Mouse (Mus musculus) ES-E14 (cell line): ENCODE measurements around the gene Myo1b. TPM values are rescaled to one million over a fixed set of nuclear protein-coding genes. Genes with fewer than 3 reads are reported as not detected.

Experiments
- DNase-seq: peaks from one replicate; pipeline ENCODE4 v3.0.0-alpha.2; 2013; ENCODE audit warnings: low read depth, low spot score
- H3K27ac ChIP-seq: 2 replicates; pipeline ENCODE4 v1.5.1; 2012; ENCODE audit warnings: low read depth, mild to moderate bottlenecking, low read length, moderate library complexity, mixed read lengths; ENCODE audit not compliant: poor library complexity, insufficient read depth, severe bottlenecking
- H3K36me3 ChIP-seq: 2 replicates; pipeline ENCODE4 v1.6.1; 2012; ENCODE audit warnings: mild to moderate bottlenecking, low read length, moderate library complexity, mixed read lengths; ENCODE audit not compliant: control insufficient read depth, poor library complexity, insufficient read depth, severe bottlenecking
- H3K4me1 ChIP-seq, 2 experiments: fragments of 150-350 bp in 1 of 2; sonication (generic) in 1 of 2; 2 replicates each; pipeline ENCODE4 v1.6.1; 2012; ENCODE audit warnings: low read length in 2 of 2, mild to moderate bottlenecking in 1 of 2, mixed read lengths in 1 of 2; ENCODE audit not compliant: control insufficient read depth in 2 of 2, insufficient read depth in 2 of 2, poor library complexity in 1 of 2
- H3K4me3 ChIP-seq, 2 experiments: fragments of 150-350 bp in 1 of 2; sonication (generic) in 1 of 2; 2 replicates each; pipeline ENCODE4 v1.5.1; 2012; ENCODE audit warnings: low read length in 2 of 2, low read depth in 1 of 2, mild to moderate bottlenecking in 1 of 2, mixed read lengths in 1 of 2; ENCODE audit not compliant: insufficient read depth in 1 of 2, poor library complexity in 1 of 2, severe bottlenecking in 1 of 2
- H3K9ac ChIP-seq: 2 replicates; pipeline ENCODE4 v1.6.1; 2012; ENCODE audit warnings: low read depth, mild to moderate bottlenecking, low read length, mixed read lengths; ENCODE audit not compliant: poor library complexity, insufficient read depth, severe bottlenecking
- H3K9me3 ChIP-seq: fragments of 150-350 bp; sonication (generic); 2 replicates; pipeline ENCODE4 v1.6.1; 2012; ENCODE audit warnings: low read depth, mild to moderate bottlenecking, low read length; ENCODE audit not compliant: control insufficient read depth, insufficient read depth
- CHD2 ChIP-seq: IDR thresholded peaks from 2 replicates; pipeline ENCODE4 v1.6.1; 2014; ENCODE audit warnings: mild to moderate bottlenecking, low read depth, low read length, inconsistent platforms
- HCFC1 ChIP-seq: IDR thresholded peaks from 2 replicates; pipeline ENCODE4 v1.6.1; 2012; ENCODE audit warnings: low read length, inconsistent platforms, borderline replicate concordance; ENCODE audit not compliant: insufficient read depth
- MAFK ChIP-seq: IDR thresholded peaks from 2 replicates; pipeline ENCODE4 v1.6.1; 2014; ENCODE audit warnings: mild to moderate bottlenecking, low read depth, low read length, inconsistent platforms; ENCODE audit not compliant: insufficient read depth
- ZC3H11A ChIP-seq: IDR thresholded peaks from 2 replicates; pipeline ENCODE4 v1.6.1; 2012; ENCODE audit warnings: low read depth, mild to moderate bottlenecking, inconsistent platforms, low read length, borderline replicate concordance
- ZNF384 ChIP-seq: IDR thresholded peaks from 2 replicates; pipeline ENCODE4 v1.6.1; 2012; ENCODE audit warnings: low read depth, low read length, inconsistent platforms
- in situ Hi-C, 2 experiments: fragments of 600-800 bp; cut with MboI; formaldehyde crosslinking; loops; one replicate each; pipeline ENCODE4 v1.15.1; 2025; ENCODE audit warnings: low sequenced_read_pairs in 2 of 2, inconsistent platforms in 1 of 2; ENCODE audit not compliant: unreplicated experiment in 2 of 2
- total RNA-seq: library from RNA; depleted of rRNA; stranded (reverse); fragments of 300-350 nt; gene quantifications from 2 replicates; pipeline ENCODE4 v1.2.3, GENCODE M21; 2012

The Myo1b gene
- total RNA-seq, 1 experiment, result 26.0 TPM

- H3K9me3 ChIP-seq, result no peaks in the 10 kb centered on the region
- TF ChIP-seq CHD2 (no peak), ZC3H11A (no peak), ZNF384 (no peak), HCFC1 (no peak), MAFK (no peak)
- DNase-seq, result no peak
- no peaks in the 10 kb centered on the region for H3K4me1 ChIP-seq
- no peak overlapping the region for H3K9ac ChIP-seq
- no peaks in the 10 kb centered on the region for H3K36me3 ChIP-seq
- H3K4me3 ChIP-seq, result no peak overlapping the region
- in situ Hi-C loops, result no loop called here
- H3K27ac ChIP-seq, result no peak overlapping the region
Observed at GRCm38 (mm10) chr1:51804296-51805039, 111.4 kb downstream of the Myo1b start.

GRCm38 (mm10) chr1:51798011-51798471 lies 117.8 kb downstream of the Myo1b start:
- in situ Hi-C loops, result no loop called here
- H3K4me3 ChIP-seq, result no peak overlapping the region
- no peak overlapping the region for H3K27ac ChIP-seq
- TF ChIP-seq ZNF384 (no peak), HCFC1 (no peak), ZC3H11A (no peak)
- no peaks in the 10 kb centered on the region; the same call in 1 of the 2 replicates for H3K36me3 ChIP-seq
- H3K4me1 ChIP-seq, result no peaks in the 10 kb centered on the region
- no peak overlapping the region for H3K9ac ChIP-seq
- no peaks in the 10 kb centered on the region for H3K9me3 ChIP-seq
- no peak for DNase-seq

GRCm38 (mm10) chr1:51795586-51796309 lies 120.1 kb downstream of the Myo1b start:
- no peaks in the 10 kb centered on the region for H3K4me1 ChIP-seq
- H3K36me3 ChIP-seq, result no peaks in the 10 kb centered on the region; the same call in 1 of the 2 replicates
- in situ Hi-C loops, result no loop called here
- no peak for TF ChIP-seq ZC3H11A
- TF ChIP-seq MAFK, result no peak
- TF ChIP-seq ZNF384, result no peak
- no peak for TF ChIP-seq HCFC1
- TF ChIP-seq CHD2, result no peak
- no peak overlapping the region for H3K27ac ChIP-seq
- DNase-seq, result no peak
- no peak overlapping the region for H3K4me3 ChIP-seq
- H3K9ac ChIP-seq, result no peak overlapping the region
- no peaks in the 10 kb centered on the region for H3K9me3 ChIP-seq

- Histone ChIP-seq H3K27ac (no peak overlapping the region), H3K36me3 (no peaks in the 10 kb centered on the region)
- no peak for DNase-seq
Observed at GRCm38 (mm10) chr1:51789269-51789668, 126.6 kb downstream of the Myo1b start.

More at GRCm38 (mm10) chr1:51789269-51789668, 126.6 kb downstream of the Myo1b start:
- no peak for TF ChIP-seq ZC3H11A
- TF ChIP-seq ZNF384, result no peak
- no peak for TF ChIP-seq HCFC1
- TF ChIP-seq MAFK, result no peak
- no peak for TF ChIP-seq CHD2
- in situ Hi-C loops, result no loop called here
- Histone ChIP-seq H3K9me3 (no peaks in the 10 kb centered on the region), H3K4me3 (no peak overlapping the region), H3K4me1 (no peaks in the 10 kb centered on the region), H3K9ac (no peak overlapping the region)
